Mouse (Mus musculus): ENCODE data around the gene Aire.
A peak's percentile ranks its signal among the peaks of the same experiment; 100 is the strongest.
"Not testable (repeated sequence)": the region's sequence is repeated elsewhere in the genome, so short reads cannot be mapped to it uniquely, and the experiment has no call there.

Aire gene

DNA sequence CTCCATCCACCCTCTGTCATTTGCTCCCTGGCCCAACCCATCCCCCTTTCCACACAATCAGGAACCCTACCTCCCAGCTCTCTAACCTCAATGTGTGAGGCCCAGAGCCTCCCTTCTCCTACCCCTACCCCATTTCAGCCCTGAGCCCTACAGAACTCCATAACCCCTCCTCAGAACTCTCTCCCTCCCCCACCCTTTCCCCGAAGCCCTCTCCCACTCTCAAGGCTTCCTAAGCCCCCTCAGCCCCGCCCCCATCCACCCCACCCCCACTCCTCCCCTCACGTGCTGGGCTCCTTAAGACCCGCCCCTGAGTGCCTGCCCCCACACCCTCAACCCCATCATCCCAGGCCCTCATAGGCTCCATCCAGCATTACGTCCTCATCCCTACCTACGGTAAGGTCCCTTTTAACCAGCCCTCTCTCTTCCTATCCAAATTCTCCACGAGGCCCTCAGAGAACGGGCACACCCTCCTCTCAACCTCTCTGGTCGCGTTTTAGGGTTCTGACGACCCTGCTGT, 6.2 kb upstream of the Aire start:
- DNase-seq (ENCODE audit: low spot score) = no peak

DNA sequence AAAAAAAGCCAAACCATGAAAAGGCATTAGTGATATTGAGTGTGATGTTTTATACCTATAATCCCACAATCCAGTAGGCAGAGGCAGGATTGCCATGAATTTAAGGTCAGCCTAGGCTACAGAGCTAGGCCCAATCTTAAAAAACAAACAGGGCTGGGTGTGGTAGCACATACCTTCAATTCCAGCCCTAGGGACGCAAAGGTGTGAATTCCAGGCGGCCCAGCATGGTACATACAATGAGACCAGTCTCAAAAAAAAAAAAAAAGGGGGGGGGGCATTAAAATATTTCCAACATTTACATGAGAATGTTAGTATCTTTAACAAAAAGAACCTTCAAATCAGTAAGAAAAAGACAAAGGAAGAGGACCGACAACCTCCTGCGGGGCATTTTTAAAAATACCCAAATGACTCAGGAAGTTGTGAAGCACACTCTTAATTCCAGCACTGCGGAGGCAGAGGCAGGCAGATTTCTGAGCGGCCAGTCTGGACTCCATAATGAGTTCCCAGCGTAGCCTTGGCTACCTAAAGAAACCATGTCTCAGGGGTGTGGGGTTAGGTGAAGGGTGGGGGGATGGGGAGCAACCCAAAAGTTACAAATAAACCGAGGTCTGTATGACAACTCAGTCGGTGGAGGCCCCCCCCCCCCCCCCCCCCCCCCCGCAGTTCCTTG, 4.8 kb upstream of the Aire start:
- no peak for DNase-seq (ENCODE audit: low spot score)

DNA sequence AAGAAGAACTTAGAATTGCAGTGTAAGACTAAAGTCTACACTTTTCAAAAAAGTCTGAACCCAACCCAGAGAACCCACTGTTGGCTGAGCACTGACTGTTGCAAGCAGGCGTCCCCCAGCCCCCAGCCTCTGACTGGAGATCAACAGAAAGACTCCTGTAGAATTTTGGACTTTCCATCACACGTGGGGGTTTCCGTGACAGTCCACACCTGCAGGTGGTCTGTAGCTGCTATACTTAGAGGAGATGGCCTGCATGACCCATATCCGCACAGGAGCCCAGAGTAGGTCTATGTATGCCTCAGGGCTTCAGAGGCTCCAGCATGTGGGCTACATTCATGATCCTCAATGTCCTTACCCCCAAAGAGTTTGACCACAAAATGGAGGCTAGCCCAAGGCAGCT, 3.0 kb upstream of the Aire start:
- no peak for DNase-seq (ENCODE audit: low spot score)

DNA sequence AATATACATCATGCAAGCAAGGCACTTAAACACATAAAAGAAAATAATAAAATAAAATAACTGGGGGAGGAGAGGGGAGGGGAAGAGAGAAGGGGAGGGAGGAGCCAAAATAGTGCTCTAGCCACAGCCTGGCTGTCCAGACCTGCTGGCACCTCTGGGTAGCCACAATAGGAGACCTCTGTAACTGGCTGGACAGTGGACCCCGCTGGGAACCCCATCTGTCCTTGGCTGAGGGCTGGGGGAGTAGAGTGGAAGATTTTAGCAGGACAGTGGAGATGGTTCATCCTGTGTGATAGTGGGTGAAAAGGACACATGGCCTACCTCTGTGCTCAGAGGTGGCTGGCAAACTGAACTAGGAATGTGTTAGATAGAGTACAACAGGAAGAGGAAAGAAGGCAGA, 1.1 kb upstream of the Aire start:
- no peak for DNase-seq (ENCODE audit: low spot score)

DNA sequence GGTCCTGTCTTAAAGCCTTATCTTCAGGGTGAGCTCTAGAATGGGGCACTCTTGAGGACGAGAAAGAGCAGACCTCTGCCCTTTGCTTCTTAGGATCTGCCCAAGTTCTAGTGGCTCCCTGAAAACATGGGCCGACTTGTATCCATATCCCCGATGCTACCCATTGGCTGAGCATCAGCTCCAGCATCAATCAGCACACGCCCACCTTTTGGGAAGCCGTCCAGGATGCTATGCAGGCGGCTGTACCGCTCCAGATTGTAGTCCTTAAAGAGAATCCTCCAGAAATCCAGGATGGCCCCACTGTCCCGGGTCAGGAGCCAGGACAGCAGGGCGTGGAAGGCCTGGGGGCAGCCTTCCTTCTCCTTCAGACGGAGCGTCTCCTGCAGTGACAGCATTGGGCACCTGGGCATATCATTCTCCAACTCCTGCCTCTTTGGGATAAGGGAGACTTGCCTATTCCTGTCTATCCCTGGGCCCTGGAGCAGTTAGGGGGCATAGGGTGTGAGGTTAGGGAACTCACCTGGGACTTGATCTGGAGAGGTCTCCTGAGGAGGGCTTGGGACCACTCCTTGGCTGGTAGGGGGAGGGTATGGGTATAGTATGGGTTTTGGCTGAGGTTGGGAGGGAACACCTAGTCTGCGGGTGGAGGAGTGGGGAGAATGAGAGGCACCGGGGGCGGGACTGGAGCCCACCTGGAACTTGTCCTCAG, 559 bp downstream of the Aire start:
- no peak for DNase-seq (ENCODE audit: low spot score)

DNA sequence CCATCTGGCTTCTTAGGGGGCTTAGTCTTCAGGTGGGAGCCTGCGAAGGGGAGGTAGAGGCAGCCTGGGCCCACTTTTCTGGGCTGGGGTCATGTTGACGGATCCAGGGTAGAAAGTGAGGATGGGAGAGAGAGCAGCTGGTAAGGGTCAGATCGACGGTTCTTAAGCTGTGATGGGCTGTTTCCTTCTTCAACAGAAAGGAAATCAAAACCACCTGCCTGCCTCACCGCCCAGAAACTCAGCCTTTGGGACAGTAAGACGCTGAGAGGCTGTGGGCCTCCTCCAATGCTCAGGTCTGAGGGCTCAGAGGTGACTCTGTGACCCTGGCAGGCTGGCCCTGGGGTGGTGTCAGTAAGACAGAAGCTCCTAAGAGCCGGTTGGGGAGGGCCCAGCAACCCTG, 1.3 kb downstream of the Aire start:
- no peak for DNase-seq (ENCODE audit: low spot score)

DNA sequence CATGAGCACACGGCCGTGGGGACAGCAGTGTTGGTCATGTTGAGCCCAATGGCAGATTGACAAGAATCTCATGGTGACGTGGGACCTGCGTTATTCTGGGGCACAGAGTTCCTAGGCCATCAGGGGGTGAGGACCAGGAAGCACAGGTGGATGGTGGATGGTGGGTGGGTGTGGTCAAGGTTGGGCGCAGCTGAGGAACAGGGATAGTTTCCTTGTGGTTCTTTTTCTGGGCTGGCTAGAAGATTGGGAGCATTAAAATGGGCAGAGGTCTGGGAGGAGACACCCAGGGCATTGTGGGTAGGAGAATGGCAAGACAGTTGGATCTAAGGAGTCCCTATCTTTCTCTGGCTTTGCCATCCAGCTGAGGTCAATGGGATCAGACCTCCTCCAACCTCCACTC, 1.8 kb downstream of the Aire start, which contains the start of gene Dnmt3l:
Gene Dnmt3l (plus strand): TSS at position 301 of the 400 bp plus-strand sequence.
- no peak for DNase-seq (ENCODE audit: low spot score)

DNA sequence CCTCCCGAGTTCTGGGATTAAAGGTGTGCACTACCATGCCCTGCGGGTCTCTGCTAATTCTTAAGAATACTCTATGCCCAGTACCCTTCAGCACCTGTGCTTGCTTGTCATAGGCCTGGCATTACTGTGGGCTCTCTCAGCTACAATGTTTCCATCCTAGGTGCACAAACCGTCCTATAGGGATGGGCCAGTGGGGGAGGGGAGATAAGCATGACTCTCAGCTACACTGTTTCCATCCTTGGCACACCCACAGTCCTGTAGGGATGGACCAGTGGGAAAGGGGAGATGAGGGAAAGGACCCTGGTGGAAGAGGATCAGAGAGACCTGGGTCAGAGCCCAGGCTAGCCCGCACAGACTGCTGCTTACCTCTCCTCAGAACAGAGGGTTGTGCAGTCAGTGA, 6.3 kb downstream of the Aire start:
- DNase-seq (ENCODE audit: low spot score) = no peak

DNA sequence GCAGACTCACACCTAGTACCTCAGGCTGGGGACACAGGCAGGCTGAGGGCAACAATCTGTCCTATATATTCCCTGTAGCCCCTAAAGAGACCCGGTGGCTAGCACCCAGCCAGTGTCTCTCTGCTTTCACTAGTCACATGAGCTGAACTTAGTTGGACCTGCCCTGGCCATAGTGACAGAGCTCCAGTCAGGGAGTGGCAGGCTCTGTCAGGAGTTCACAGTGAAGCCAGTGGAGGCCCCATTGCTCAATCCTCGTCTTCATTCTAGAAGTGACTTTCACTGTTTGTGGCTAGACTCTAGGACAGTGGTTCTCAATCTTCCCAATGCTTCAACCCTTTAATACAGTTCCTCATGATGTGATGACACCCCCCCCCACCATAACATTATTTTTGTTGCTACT, 11.4 kb downstream of the Aire start:
- DNase-seq (ENCODE audit: low spot score) = no peak

DNA sequence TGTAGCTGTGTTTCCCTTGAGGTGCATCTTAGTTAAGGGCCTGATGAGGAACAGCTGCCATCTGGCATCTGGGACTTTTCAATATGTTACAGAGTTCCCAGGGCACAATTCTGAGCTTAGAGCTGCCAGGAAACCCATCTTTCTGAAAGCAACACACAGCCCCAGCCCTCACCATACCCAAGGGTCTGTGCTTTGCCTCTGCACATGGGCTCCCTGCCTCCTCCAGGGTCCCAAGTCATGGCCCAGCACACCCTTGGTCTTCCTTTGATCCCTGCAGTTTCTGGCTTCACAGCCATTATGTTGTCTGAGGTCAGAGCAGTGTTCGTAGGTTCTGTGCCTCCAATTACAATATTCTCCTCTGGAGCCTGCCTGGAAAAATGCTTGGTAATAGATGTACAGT, 14.3 kb downstream of the Aire start:
- DNase-seq (ENCODE audit: low spot score) = no peak

DNA sequence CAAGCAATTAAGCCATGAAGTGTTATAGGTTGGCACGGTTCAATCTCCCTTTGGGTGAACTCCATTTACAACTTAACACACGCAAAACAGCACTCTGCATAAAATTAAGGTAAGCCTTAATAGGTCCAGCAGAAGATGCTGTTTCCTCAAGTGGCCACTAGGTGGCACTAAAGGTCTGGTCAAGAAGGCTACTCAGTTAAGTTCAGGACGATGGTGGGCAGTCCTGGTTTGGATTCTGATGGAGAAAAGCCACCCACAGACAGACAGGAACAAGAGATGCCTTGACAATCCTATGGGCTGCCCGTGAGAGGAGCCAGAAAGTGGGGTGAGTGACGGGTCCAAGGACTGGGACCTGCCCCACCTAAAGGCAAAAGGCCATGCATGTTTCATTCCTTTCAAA, 15.3 kb downstream of the Aire start:
- DNase-seq (ENCODE audit: low spot score) = no peak

DNA sequence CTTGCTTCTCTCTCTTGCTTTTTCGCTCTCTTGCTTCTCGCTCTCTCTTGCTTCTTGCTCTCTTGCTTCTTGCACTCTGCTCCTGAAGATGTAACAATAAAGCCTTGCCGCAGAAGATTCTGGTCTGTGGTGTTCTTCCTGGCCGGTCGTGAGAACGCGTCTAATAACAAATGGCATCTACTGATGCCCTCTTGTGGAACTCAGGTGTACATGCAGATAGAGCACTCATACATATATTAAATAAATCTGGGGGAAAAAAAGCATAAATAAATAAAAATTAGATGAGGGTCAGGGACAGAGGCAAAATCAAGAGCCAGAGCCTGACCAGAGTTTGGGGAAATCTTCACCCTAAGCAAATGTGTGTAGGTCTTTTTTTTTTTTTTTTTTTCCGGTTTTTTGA, 18.0 kb downstream of the Aire start:
- not testable (repeated sequence) for DNase-seq (ENCODE audit: low spot score)

DNA sequence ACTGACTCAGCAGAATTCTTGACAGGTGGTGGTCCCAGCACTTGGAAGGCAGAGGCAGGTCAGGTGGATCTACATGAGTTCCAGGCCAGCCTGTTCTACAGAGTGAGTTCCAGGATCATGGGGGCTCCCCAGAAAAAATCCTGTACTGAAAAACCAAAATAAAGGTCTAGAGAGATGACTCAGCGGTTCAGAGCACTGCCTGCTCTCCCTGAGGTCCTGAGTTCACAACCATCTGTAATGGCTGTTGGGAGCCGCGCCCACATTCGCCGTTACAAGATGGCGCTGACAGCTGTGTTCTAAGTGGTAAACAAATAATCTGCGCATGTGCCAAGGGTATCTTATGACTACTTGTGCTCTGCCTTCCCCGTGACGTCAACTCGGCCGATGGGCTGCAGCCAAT, 23.4 kb downstream of the Aire start:
- not testable (repeated sequence) for DNase-seq (ENCODE audit: low spot score)

DNA sequence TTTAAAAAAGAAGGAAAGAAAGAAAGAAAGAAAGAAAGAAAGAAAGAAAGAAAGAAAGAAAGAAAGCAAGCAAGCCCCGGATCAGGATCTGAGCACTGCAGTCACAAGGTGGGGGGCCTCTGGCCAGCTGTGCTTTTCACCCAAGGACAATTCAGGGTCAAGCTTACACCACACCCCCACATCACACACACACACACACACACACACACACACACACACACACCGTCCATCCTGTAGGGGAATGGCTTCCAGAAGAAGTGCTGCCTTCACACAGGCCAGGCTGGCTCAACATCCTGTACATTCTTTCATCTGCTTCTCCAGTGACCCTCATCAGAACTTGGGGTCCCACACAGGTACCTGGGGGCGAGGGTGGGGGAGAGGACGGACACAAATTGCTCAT, 24.1 kb downstream of the Aire start:
- no peak for DNase-seq (ENCODE audit: low spot score)

DNA sequence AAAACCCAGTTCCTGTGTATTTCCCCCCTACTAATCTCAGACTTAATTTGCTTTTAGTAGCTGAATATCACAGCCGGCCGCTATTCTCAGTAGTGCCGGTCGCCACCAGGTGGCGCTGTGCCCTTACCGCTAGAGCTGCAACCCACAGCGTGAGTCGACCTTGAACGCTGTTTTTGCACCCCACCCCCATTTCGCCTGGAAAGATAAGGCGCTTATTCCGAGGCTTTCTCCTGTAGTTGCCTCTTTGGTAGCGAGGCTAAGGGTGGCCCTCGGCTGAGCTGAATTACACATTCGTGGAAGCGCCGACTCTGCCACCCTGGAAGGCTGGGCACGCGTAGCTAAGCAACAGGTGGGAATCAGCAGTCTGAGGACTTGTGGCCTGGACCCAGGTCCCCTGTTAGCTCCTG, 24.6 kb downstream of the Aire start:
- DNase-seq (ENCODE audit: low spot score) = peak; percentile 85

DNA sequence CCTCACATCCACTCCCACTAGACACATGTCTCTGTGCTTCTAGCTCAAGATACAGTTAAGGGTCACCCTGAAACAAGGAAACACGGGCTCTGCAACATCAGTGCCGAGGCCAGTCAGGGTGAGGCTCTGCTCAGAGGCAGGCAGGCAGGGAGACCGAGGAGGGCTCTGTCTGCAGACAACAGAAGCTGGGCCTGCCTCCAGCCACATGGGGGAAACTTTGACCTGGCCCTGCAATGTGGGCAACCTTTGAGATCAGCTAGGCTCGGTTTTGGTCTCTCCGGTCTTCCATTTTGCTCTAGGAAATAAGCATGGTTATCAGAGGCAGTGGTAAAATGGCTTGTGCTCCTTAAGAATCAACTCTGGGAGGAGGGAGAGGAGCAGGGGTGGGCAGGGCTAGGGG, 27.0 kb downstream of the Aire start:
- no peak for DNase-seq (ENCODE audit: low spot score)

DNA sequence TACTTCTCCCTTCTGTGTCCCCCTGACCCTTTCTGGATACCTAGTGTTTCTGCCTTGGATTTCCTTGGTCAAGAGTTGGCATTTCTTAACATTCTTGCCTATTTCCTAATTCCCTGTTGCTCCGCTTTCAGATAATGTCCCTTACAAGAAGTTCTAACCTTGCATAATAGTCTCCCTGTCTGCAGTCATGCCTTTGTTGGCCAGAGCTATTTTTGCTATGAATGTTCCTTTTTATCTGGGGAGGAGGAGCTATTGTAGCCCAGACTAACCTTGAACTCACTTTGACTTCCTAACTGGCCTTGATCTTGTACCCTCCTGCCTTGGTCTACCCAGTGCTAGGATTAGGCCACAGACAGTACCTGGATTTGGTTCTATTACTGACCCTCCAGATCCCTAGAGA, 27.9 kb downstream of the Aire start:
- DNase-seq (ENCODE audit: low spot score) = no peak

DNA sequence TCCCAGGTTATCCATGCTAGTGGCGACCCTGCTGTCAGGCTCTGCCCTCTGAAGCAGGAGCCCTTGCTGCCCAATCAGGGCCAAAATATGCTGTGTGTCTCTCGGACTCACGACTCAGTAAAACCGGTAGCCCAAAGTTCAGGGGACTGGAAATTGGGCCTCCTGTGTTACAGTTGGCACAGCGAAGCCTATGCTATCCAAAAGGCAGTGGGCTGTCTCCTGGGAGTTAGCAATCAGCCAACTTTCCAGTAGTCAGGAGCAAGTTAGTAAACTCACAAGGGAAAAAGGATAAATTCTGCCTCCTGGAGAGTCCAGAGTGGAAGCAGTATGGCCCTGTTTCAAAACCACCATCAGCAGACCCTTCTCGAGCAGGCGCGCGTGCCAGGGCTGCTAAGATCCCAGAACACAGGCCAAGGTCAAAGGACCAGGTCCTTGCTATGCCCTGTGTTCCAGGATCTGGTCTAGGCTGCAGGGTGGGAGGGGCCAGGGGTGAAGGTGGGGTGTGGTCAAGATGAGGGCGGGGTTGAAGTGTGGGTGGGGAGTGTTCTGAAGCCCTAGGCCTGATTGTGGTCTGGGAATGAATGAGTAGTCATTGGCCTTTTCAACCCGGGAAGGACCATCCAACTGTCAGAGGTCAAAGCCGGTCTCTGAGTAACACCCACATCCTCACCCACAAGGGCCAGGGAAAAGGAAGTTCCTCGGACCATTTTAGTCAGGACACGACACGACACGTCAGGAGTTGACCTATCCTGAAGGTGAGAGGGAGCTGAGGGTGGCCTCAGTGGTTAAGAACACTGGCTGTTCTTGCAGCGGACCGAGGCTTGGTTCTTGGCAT, 30.5 kb downstream of the Aire start:
- DNase-seq (ENCODE audit: low spot score) = no peak

DNA sequence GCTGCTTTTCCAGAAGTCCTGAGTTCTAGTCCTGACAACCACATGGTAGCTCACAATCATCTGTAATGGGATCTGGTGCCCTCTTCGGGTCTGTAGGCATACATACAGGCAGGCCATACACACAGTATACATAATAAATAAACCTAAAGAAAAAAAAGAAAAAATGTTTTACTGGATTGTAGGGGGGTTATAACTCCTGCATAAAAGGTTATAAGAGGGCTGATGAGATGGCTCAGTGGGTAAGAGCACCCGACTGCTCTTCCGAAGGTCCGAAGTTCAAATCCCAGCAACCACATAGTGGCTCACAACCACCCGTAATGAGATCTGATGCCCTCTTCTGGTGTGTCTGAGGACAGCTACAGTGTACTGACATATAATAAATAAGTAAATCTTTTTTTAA, 32.3 kb downstream of the Aire start:
- not testable (repeated sequence) for DNase-seq (ENCODE audit: low spot score)

DNA sequence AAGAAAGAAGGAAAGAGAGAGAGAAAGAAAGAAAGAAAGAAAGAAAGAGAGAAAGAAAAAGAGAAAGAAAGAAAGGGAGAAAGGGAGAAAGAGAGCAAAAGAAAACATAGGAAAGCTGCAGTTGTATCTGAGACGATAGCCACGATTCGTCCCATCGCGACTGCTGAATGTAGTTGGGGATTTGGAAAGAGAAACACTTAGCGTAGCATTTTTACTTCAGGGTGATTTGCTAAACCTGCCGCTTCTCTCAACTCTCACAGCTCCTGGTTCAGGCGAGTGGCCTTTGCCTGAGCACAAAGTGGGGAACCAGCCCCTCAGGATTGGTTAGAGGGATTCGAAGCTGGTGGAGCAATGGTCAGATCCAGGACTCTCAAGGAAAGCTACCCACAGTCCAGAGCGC, 33.1 kb downstream of the Aire start:
- no peak for DNase-seq (ENCODE audit: low spot score)

DNA sequence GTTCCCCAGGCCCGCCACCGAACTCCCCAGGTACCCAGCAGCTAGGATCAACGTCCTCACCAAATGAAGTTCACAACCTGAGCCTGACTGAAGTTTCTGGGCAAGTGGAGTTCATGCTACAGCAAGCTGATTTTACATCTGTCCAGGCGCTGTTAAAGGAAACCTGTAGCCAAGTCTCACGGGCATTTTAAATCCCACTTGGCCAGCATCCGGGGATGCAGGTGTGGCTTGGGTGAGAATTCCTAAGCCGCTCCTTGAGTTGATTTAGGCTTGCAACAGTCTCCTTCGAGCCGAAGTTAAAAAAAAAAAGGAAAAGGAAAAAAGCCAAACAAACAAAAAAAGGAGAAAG, 33.5 kb downstream of the Aire start, which contains the start of gene Pfkl:
Gene Pfkl (minus strand): TSS at position 139 of the 349 bp plus-strand sequence.
- DNase-seq (ENCODE audit: low spot score) = no peak

DNA sequence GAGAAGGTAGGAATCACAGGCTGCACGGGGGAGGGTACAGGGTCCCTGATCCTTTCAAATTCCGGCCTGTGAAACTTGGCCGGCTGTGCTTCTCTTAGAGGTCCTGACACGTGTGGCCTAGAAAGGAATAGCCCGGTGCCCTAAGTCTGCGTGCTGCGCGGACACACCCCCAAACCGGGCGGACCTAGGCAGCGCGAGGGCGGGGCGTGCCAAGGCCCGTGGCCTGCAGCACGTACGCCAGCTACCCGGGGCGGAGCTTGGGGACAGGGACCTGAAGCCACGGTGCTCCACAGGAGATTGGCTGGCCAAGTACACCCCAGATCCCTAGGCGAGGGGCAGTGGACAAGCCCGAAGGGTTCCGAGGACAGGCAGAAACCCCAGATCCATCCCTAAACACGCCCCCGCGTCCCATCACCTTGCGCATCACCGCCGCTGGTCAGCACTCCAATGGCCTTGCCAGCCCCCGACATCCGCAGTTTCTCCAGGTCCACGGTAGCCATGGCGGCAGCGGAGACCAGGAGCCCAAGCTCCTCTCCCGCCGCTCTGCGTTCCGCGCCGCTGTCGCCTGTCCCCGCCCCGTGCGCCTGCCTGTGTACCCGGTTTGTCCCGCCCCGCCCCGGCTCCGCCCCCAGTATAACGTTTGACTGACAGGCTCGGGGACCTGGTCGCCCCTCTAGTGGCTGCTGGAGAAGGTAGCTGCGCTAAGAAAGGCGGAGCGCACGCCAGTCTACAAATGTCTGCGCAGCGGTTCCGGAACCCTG, 34.0 kb downstream of the Aire start:
- DNase-seq (ENCODE audit: low spot score) = peak; percentile 94

Data from c-Kit-positive CD71-positive TER-119-positive erythroid progenitor cells, embryonic 14.5 days (primary cell).